Mouse (Mus musculus): ENCODE data around the gene 4930539E08Rik. TPM values are rescaled to one million over a fixed set of nuclear protein-coding genes. Genes with fewer than 3 reads are reported as not detected.
A peak's percentile ranks its signal among the peaks of the same experiment; 100 is the strongest.

The 4930539E08Rik gene
- polyA plus RNA-seq, 1 experiment = not detected

DNA sequence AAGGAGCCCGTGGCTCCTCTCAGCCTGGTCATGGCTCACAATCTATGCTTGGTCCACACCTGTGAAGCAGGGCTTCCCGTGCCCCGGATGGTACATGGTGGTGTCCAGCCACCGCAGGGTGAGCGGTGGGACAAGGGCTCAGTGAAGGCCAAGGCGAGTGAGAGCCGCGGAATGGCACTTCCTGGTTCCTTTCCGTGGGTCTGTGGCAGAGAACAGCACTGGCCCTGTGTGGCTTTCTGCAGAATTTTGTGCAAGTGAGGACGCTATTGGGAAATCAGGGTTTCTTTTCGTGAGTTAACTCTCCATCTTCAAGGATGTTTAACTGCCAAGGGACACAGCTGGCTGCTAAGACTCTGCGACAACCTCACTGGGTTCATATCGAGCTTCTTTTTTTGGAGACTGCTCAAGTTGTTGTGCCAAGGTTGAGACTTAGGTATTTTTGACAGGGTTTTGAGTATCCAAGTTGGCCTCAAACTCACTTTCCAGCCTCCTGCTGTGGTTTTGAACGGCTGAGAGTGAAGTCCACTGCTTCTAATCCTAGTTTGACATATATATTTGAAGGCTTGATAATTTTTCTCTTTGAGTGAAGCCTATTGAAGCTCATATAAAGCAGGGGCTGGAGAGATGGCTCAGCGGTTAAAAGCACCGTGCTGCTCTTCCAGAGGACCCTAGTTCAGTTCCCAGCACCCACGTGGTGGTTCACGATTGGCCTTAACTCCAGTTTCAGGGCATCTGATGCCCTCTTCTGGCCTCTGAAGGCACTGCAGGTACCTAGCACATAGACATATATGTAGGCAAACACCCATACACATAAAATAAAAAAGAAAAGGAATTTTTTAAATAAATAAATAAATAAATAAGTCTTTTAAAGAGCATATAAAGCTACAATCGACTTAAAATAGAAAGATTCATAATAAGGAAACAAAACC is 32.2 kb upstream of the 4930539E08Rik start:
- Histone ChIP-seq H3K27ac (ENCODE audit: insufficient read depth, low read depth, low read length) (no peak overlapping the region), H3K4me1 (ENCODE audit: control insufficient read depth, insufficient read depth, low read length) (no peaks in the 10 kb centered on the region), H3K4me3 (ENCODE audit: insufficient read depth, low read depth, low read length) (no peak overlapping the region)
- 93% methylated on average over 19 of the region's 19 CpGs for WGBS
- TF ChIP-seq CTCF (IDR thresholded peaks at IDR 0.05; ENCODE audit: insufficient read depth, low read depth, low read length) (no peak), POLR2A (IDR thresholded peaks at IDR 0.05; ENCODE audit: insufficient read depth, low read depth, low read length) (no peak)

DNA sequence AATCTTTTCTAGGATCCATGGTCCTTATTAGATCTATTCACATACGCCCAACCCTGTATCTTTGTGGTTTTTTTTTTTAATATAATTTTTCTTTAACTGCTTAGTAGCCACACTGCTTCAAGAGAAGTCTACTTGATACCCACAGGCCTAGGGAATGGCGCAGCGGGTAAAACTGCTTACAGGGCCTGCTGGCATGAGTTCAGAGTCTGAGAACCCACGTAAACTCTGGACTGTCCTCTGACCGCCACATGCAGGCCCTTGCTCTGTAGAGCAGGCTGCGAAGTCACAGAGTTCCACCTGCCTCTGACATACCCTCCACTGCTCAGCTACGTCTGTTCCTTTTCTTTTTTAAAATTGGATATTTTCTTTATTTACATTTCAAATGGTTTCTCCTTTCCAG is 29.4 kb upstream of the 4930539E08Rik start:
- no peak overlapping the region for H3K27ac ChIP-seq (ENCODE audit: insufficient read depth, low read depth, low read length)
- TF ChIP-seq POLR2A (IDR thresholded peaks at IDR 0.05; ENCODE audit: insufficient read depth, low read depth, low read length) = no peak
- no peak for TF ChIP-seq CTCF (IDR thresholded peaks at IDR 0.05; ENCODE audit: insufficient read depth, low read depth, low read length)
- no peak overlapping the region for H3K4me3 ChIP-seq (ENCODE audit: insufficient read depth, low read depth, low read length)
- H3K4me1 ChIP-seq (ENCODE audit: control insufficient read depth, insufficient read depth, low read length) = no peaks in the 10 kb centered on the region
- WGBS = 93% methylated on average over 7 of the region's 7 CpGs

DNA sequence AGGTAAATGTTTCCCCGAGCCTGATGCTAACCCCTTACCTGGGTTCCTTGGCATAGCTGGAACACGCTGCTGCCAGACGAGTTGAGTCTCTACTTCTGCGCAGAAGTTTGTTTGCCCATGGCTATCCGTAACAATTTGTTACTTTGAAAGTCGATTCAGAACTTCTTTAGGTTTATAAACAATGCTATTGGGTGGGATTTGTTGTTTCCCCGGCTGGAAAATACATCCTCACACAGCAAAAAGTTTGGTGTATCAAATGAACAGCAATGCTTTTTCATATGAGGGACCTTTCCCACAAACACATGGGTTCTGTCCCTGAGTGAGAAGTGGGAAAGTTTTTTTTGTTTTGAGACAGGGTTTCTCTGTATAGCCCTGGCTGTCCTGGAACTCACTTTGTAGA is 28.6 kb upstream of the 4930539E08Rik start, which contains the start of gene Pxt1:
Gene Pxt1 (minus strand): TSS at position 101 of the 400 bp plus-strand sequence.
- no peak for TF ChIP-seq POLR2A (IDR thresholded peaks at IDR 0.05; ENCODE audit: insufficient read depth, low read depth, low read length)
- TF ChIP-seq CTCF (IDR thresholded peaks at IDR 0.05; ENCODE audit: insufficient read depth, low read depth, low read length) = no peak
- Histone ChIP-seq H3K27ac (ENCODE audit: insufficient read depth, low read depth, low read length) (no peak within 1 kb of the TSS), H3K4me1 (ENCODE audit: control insufficient read depth, insufficient read depth, low read length) (no peaks in the 10 kb centered on the region), H3K4me3 (ENCODE audit: insufficient read depth, low read depth, low read length) (no peak within 1 kb of the TSS)
- WGBS = 92% methylated on average over 7 of the region's 7 CpGs

DNA sequence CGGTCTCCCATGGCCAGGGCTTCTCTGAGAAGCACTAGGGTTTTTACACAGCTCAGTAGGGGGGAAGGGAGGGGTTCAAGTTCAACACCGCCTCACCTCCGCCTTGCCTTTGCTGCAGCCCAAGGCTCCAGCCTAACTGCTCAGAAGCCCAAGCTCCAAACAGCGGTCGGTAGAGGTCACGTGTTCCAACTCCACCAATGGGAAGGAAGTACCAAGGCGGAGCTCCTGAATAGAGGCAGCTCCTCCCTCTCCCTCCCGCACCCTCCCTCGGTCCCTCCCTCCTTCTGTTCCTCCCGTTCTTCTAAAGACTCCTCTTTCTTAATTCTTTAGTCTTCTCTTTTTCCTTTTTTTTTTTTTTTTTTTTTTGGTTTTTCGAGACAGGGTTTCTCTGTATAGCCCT is 27.0 kb upstream of the 4930539E08Rik start:
- H3K4me1 ChIP-seq (ENCODE audit: control insufficient read depth, insufficient read depth, low read length) = no peaks in the 10 kb centered on the region
- WGBS = 81% methylated on average over 10 of the region's 11 CpGs
- TF ChIP-seq POLR2A (IDR thresholded peaks at IDR 0.05; ENCODE audit: insufficient read depth, low read depth, low read length) (no peak), CTCF (IDR thresholded peaks at IDR 0.05; ENCODE audit: insufficient read depth, low read depth, low read length) (no peak)
- H3K27ac ChIP-seq (ENCODE audit: insufficient read depth, low read depth, low read length) = no peak overlapping the region
- H3K4me3 ChIP-seq (ENCODE audit: insufficient read depth, low read depth, low read length) = no peak overlapping the region

DNA sequence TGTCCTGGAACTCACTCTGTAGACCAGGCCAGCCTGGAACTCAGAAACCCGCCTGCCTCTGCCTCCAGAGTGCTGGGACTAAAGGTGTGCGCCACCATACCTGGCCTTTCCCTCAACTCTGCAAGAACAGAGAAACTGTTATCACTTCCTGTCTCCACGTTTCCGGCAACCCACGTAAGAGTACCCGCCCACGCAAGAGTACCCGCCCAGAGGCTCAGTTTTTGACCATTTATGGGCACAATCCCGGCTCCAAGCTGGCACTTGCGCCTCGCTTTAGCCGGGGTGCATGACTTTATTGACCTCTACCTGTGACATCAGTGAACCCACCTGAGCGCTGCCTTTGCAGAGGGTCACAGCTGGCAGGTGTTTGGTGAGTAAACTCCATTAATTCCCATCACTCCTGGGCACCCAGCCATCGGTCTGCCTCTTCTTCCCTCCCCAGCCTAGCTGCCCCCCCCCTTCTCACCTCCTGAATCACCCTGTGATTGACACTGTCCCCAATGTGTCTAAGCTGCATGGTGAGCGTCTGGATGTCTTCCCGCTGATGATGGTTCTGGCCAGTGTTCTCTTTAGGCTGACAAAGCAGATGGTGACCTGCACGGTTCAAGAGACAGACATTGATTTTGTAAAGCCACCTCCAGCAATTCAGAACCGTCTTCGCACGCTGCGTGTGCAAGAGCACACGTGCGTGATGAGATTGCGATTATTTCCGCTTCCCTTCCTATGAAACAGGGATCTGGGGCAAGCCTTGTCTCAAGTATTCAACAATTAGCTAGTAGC is 25.8 kb upstream of the 4930539E08Rik start:
- Histone ChIP-seq H3K4me3 (ENCODE audit: insufficient read depth, low read depth, low read length) (no peak overlapping the region), H3K27ac (ENCODE audit: insufficient read depth, low read depth, low read length) (no peak overlapping the region), H3K4me1 (ENCODE audit: control insufficient read depth, insufficient read depth, low read length) (no peaks in the 10 kb centered on the region)
- TF ChIP-seq CTCF (IDR thresholded peaks at IDR 0.05; ENCODE audit: insufficient read depth, low read depth, low read length) (no peak), POLR2A (IDR thresholded peaks at IDR 0.05; ENCODE audit: insufficient read depth, low read depth, low read length) (no peak)
- WGBS = 89% methylated on average over 25 of the region's 25 CpGs

DNA sequence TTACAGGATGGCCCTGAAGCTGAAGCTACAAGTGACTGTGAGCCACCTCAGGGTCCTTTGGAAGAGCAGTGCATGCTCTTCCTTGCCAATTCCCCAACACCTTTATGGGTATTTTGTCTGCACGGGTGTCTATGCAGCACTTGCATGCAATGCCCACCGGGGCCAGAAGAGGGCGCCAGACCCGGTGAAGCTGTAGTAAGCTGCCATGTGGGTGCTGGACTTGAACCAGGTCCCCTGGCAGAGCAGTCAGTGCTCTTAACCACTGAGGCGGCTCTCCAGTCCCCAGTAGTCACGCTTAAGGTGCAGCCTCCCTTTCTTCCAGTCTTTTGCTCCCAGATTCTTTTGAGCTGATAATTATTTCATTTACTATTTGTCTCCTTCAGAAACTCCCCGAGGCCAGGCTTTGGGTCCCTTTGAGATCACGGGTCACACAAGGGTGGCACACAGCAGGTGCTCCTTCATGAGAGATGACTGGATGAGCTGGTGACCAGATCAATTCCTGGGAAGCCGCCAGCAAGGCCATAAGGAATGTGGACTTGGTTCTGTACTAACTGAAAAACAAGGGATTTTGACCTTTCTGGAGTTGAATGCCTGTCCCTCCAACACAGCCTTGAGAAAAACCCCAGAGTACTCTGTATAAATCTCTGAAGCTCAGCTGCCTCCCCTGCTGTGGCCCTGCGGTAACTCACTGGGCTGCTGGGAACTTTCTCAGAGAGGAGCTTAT is 21.7 kb upstream of the 4930539E08Rik start:
- 0 out of 2 replicates have a peak, but pooled peaks have one; percentile 12 for TF ChIP-seq CTCF (IDR thresholded peaks at IDR 0.05; ENCODE audit: insufficient read depth, low read depth, low read length)
- TF ChIP-seq POLR2A (IDR thresholded peaks at IDR 0.05; ENCODE audit: insufficient read depth, low read depth, low read length) = no peak
- no peak overlapping the region for H3K27ac ChIP-seq (ENCODE audit: insufficient read depth, low read depth, low read length)
- WGBS = 78% methylated on average over 10 of the region's 10 CpGs
- H3K4me1 ChIP-seq (ENCODE audit: control insufficient read depth, insufficient read depth, low read length) = no peaks in the 10 kb centered on the region
- H3K4me3 ChIP-seq (ENCODE audit: insufficient read depth, low read depth, low read length) = no peak overlapping the region

DNA sequence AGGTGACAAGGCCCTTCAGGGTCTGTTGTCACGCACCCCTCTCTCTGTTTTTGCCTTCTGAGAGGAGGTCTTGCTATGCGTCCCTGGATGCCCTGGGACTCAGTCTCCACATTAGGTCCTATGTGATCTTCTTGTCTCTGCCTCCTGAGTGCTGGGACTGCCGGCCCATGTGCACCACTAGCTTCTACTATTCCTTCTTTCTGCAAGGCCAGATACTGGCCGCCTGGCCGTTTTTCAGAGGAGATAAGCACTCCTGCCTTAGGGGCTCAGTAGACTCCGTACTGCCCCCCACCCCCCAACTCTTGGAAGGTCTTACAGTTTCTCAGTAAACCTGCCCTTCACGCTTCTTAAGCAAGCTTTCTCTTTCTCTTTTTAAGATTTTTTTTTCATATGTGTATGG is 21.0 kb upstream of the 4930539E08Rik start:
- Histone ChIP-seq H3K4me3 (ENCODE audit: insufficient read depth, low read depth, low read length) (no peak overlapping the region), H3K4me1 (ENCODE audit: control insufficient read depth, insufficient read depth, low read length) (no peaks in the 10 kb centered on the region), H3K27ac (ENCODE audit: insufficient read depth, low read depth, low read length) (no peak overlapping the region)
- 92% methylated on average over 7 of the region's 7 CpGs for WGBS
- TF ChIP-seq POLR2A (IDR thresholded peaks at IDR 0.05; ENCODE audit: insufficient read depth, low read depth, low read length) = no peak
- no peak for TF ChIP-seq CTCF (IDR thresholded peaks at IDR 0.05; ENCODE audit: insufficient read depth, low read depth, low read length)

DNA sequence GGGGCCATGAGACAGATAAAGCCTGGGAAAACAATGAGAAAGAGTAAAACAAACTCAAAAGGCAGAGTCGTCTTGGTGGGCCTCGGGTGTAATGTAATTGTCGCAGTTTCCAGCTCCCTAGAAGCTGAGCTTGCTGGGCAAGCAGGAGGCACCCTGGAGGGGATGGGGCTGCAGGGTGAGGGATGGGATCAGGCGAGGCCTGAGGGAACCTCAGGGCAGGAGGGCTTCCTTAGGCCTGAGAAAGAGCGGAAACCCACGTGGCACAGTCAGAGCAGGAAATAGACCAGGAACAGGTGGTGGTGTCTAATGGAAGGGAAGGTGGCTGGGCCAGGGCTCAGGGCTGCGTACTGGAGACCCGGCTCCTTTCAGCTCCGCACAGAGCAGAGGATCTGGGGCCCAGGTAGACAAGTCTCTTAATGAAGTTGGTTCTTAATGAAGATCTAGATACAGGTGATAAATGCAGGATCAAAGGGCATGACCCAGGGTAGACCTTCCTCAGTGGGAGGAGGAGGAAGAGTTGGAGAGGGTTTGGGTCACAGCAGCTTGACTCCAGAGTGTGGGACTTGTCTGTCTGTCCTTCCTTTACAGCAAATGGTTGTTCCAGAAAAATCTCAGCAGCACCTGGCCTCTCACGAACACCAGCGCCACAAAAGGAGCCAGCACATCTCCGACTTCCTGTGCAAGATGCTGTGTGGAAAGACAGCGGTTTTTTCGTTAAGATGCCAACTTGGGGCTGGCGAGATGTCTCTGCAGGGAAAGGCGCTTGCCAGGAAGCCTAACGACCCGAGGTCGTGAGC is 19.2 kb upstream of the 4930539E08Rik start:
- H3K4me3 ChIP-seq (ENCODE audit: insufficient read depth, low read depth, low read length) = no peak overlapping the region
- WGBS = 75% methylated on average over 19 of the region's 19 CpGs
- TF ChIP-seq CTCF (IDR thresholded peaks at IDR 0.05; ENCODE audit: insufficient read depth, low read depth, low read length) (no peak), POLR2A (IDR thresholded peaks at IDR 0.05; ENCODE audit: insufficient read depth, low read depth, low read length) (no peak)
- peaks cover 9% of the 10 kb centered on the region for H3K4me1 ChIP-seq (ENCODE audit: control insufficient read depth, insufficient read depth, low read length)
- H3K27ac ChIP-seq (ENCODE audit: insufficient read depth, low read depth, low read length) = no peak overlapping the region
